In genomic region chr16:35489066-35489718, GRCm38 (mm10) we compare ENCODE assay signal across 10 mouse cellular contexts. TPM values are rescaled to one million over a fixed set of nuclear protein-coding genes. Genes with fewer than 3 reads are reported as not detected.
DNase-seq lines count a peak whose midpoint lies in the region; ATAC-seq and TF ChIP-seq lines count a peak whose summit lies in the region.
"Had no signal": no experiment of that assay in that cellular context is flagged by ENCODE, and none has a peak within 500 bp of the region (broad histone marks: within the 10 kb centered on the region; RNA-seq: fewer than 3 reads in every experiment).

No protein-coding gene starts in this region.

- no peak for DNase-seq in heart, embryonic 10.5 days (ENCODE audit: low spot score)
- no peak for DNase-seq in heart, adult 2 months
- no peak for DNase-seq in left cerebral cortex, adult 2 months (ENCODE audit: extremely low spot score in 1 of 2, low spot score in 2 of 2)
- no peak for DNase-seq in layer of hippocampus, adult 11-12 months (ENCODE audit: low spot score)
- DNase-seq in gastrocnemius, adult 18-20 months (ENCODE audit: low spot score): no peak
- DNase-seq: adrenal gland, postnatal 25 days; gastrocnemius, postnatal 10 days had no signal

- intact Hi-C loops in heart, adult 2 months (cut with DNase I): no loop called here
- intact Hi-C loops in left cerebral cortex, adult 2 months (cut with DNase I): no loop called here

- TF ChIP-seq EP300 in heart, adult 2 months (IDR thresholded peaks at IDR 0.05; ENCODE audit: insufficient read depth, low read depth, low read length): no peak

- H3K9ac ChIP-seq in heart, adult 2 months (ENCODE audit: low read depth, low read length): no peak overlapping the region
- H3K9ac ChIP-seq in intestine, postnatal 0 days (ENCODE audit: low read depth, low read length): no peak overlapping the region
- H3K9ac ChIP-seq in midbrain, embryonic 13.5 days (replicated peaks): no peak overlapping the region

- no peak for TF ChIP-seq POLR2A in heart, adult 2 months (IDR thresholded peaks at IDR 0.05; ENCODE audit: insufficient read depth, low read depth, low read length)
- TF ChIP-seq POLR2A in bone marrow macrophage, adult 2 months (IDR thresholded peaks at IDR 0.05; ENCODE audit: borderline replicate concordance, low read depth, low read length): no peak

- TF ChIP-seq CTCF in heart, adult 2 months (IDR thresholded peaks at IDR 0.05): no peak
- no peak for TF ChIP-seq CTCF in bone marrow macrophage, adult 2 months (IDR thresholded peaks at IDR 0.05; ENCODE audit: low read depth, low read length)
- no peak for TF ChIP-seq CTCF in intestine, postnatal 0 days (IDR thresholded peaks at IDR 0.05; ENCODE audit: low read depth)
- no peak for TF ChIP-seq CTCF in left cerebral cortex, adult 2 months (IDR thresholded peaks at IDR 0.05)

- no peaks in the 10 kb centered on the region for H3K79me2 ChIP-seq in heart, adult 2 months (replicated peaks; ENCODE audit: control insufficient read depth, insufficient read depth, low read length)

- ATAC-seq in intestine, postnatal 0 days: no peak
- no peak for ATAC-seq in midbrain, embryonic 13.5 days

- WGBS in heart, embryonic 10.5 days: 51% methylated on average over 10 of the region's 10 CpGs
- 54% methylated on average over 10 of the region's 10 CpGs for WGBS in heart, adult 2 months
- WGBS in intestine, postnatal 0 days: 30% methylated on average over 10 of the region's 10 CpGs
- 57% methylated on average over 10 of the region's 10 CpGs for WGBS in midbrain, embryonic 13.5 days

- peak overlapping the region; percentile 98 for H3K4me2 ChIP-seq in intestine, postnatal 0 days (replicated peaks; ENCODE audit: low read depth)
- H3K4me2 ChIP-seq in midbrain, embryonic 13.5 days (replicated peaks): peak overlapping the region; percentile 86

- peak overlapping the region; percentile 88 for H3K4me3 ChIP-seq in heart, embryonic 10.5 days
- no peak overlapping the region for H3K4me3 ChIP-seq in heart, adult 2 months
- H3K4me3 ChIP-seq in bone marrow macrophage, adult 2 months (ENCODE audit: insufficient read depth, low read length): peak overlapping the region; percentile 87; the same call in 1 of the 2 replicates
- peak overlapping the region; percentile 73; the same call in 1 of the 2 replicates for H3K4me3 ChIP-seq in intestine, postnatal 0 days (ENCODE audit: low read depth, low read length)
- peak overlapping the region; percentile 62; the same call in 1 of the 2 replicates for H3K4me3 ChIP-seq in midbrain, embryonic 13.5 days (replicated peaks)
- H3K4me3 ChIP-seq in left cerebral cortex, adult 2 months: no peak overlapping the region

- no peaks in the 10 kb centered on the region for H3K27me3 ChIP-seq in heart, embryonic 10.5 days (ENCODE audit: insufficient read depth, poor library complexity, severe bottlenecking)
- H3K27me3 ChIP-seq in heart, adult 2 months (ENCODE audit: control insufficient read depth, insufficient read depth, low read length): no peaks in the 10 kb centered on the region
- 0 out of 2 replicates have a peak, but pooled peaks cover 3% of the 10 kb centered on the region for H3K27me3 ChIP-seq in intestine, postnatal 0 days (replicated peaks; ENCODE audit: control insufficient read depth, insufficient read depth, low read length)
- peaks cover 12% of the 10 kb centered on the region for H3K27me3 ChIP-seq in midbrain, embryonic 13.5 days

- peak overlapping the region; percentile 92; the same call in 1 of the 2 replicates for H3K27ac ChIP-seq in heart, embryonic 10.5 days
- no peak overlapping the region for H3K27ac ChIP-seq in heart, adult 2 months
- no peak overlapping the region for H3K27ac ChIP-seq in bone marrow macrophage, adult 2 months (ENCODE audit: insufficient read depth, low read depth, low read length)
- no peak overlapping the region for H3K27ac ChIP-seq in intestine, postnatal 0 days (ENCODE audit: low read depth, low read length)
- no peak overlapping the region for H3K27ac ChIP-seq in midbrain, embryonic 13.5 days
- no peak overlapping the region for H3K27ac ChIP-seq in left cerebral cortex, adult 2 months

- no peaks in the 10 kb centered on the region for H3K9me3 ChIP-seq in heart, embryonic 10.5 days
- no peaks in the 10 kb centered on the region for H3K9me3 ChIP-seq in intestine, postnatal 0 days (ENCODE audit: control insufficient read depth)
- H3K9me3 ChIP-seq in midbrain, embryonic 13.5 days: no peaks in the 10 kb centered on the region

- peaks cover 41% of the 10 kb centered on the region for H3K4me1 ChIP-seq in heart, embryonic 10.5 days
- no peaks in the 10 kb centered on the region for H3K4me1 ChIP-seq in heart, adult 2 months (ENCODE audit: control insufficient read depth, insufficient read depth, low read length)
- H3K4me1 ChIP-seq in bone marrow macrophage, adult 2 months (ENCODE audit: control insufficient read depth, insufficient read depth, low read length): peaks cover 3% of the 10 kb centered on the region
- H3K4me1 ChIP-seq in intestine, postnatal 0 days (replicated peaks; ENCODE audit: control insufficient read depth, insufficient read depth, low read length): no peaks in the 10 kb centered on the region
- peaks cover 26% of the 10 kb centered on the region for H3K4me1 ChIP-seq in midbrain, embryonic 13.5 days (replicated peaks)

- no peaks in the 10 kb centered on the region for H3K36me3 ChIP-seq in heart, embryonic 10.5 days
- no peaks in the 10 kb centered on the region for H3K36me3 ChIP-seq in heart, adult 2 months (ENCODE audit: control insufficient read depth, insufficient read depth, low read length)
- H3K36me3 ChIP-seq in intestine, postnatal 0 days (ENCODE audit: control insufficient read depth, insufficient read depth): no peaks in the 10 kb centered on the region
- H3K36me3 ChIP-seq in midbrain, embryonic 13.5 days: no peaks in the 10 kb centered on the region

RNA-seq across cellular contexts. Expression of gene Pdia5, which starts 1.5 kb away (rescaled TPM):
- 33.7 and 49.0 TPM in 2 replicates for polyA plus RNA-seq in heart, embryonic 10.5 days (2016; fragmentation: Nextera tagmentation; extraction: Ambion mirVana)
- total RNA-seq in heart, adult 2 months (2021): 1 to 10 TPM; 4.1 to 5.0 TPM
- polyA plus RNA-seq in heart, adult 2 months (2012; rRNA removed): 4.4 and 4.8 TPM in 2 replicates
- 1.7 and 4.4 TPM in 2 replicates for polyA plus RNA-seq in bone marrow macrophage, adult 2 months (2012; ENCODE audit: insufficient read depth, insufficient read length, missing spikeins)
- polyA plus RNA-seq in intestine, postnatal 0 days (2015; fragmentation: Nextera tagmentation; extraction: Ambion mirVana): 19.6 and 24.4 TPM in 2 replicates
- 12.0 and 13.9 TPM in 2 replicates for polyA plus RNA-seq in midbrain, embryonic 13.5 days (2015; fragmentation: Nextera tagmentation; extraction: Ambion mirVana)
- 1 to 10 TPM; 3.4 to 4.6 TPM for total RNA-seq in left cerebral cortex, adult 2 months (2021)
- 1 to 10 TPM; 1.9 to 2.0 TPM for total RNA-seq in gastrocnemius, adult 18-20 months (2021)

RNA-seq across cellular contexts. Expression of gene Sema5b, which starts 51.8 kb away (rescaled TPM):
- polyA plus RNA-seq in heart, embryonic 10.5 days (2016; fragmentation: Nextera tagmentation; extraction: Ambion mirVana): 1.5 and 2.2 TPM in 2 replicates
- 1 to 10 TPM; 1.8 to 3.0 TPM for total RNA-seq in heart, adult 2 months (2021)
- polyA plus RNA-seq in heart, adult 2 months (2012; rRNA removed): 0.23 and 1.5 TPM in 2 replicates
- polyA plus RNA-seq in bone marrow macrophage, adult 2 months (2012; ENCODE audit: insufficient read depth, insufficient read length, missing spikeins): not detected in 2 replicates
- 0.90 and 0.99 TPM in 2 replicates for polyA plus RNA-seq in intestine, postnatal 0 days (2015; fragmentation: Nextera tagmentation; extraction: Ambion mirVana)
- polyA plus RNA-seq in midbrain, embryonic 13.5 days (2015; fragmentation: Nextera tagmentation; extraction: Ambion mirVana): 36.9 and 43.6 TPM in 2 replicates
- 10 to 100 TPM; 13.2 to 17.5 TPM for total RNA-seq in left cerebral cortex, adult 2 months (2021)
- under 1 TPM; 0.23 to 0.24 TPM for total RNA-seq in gastrocnemius, adult 18-20 months (2021)

Comparison
In these comparisons a context has a peak if more than half of its experiments do, and no peak if none do; other contexts are left out.
1. H3K4me3 ChIP-seq: peak in heart, embryonic 10.5 days (single experiment), bone marrow macrophage, adult 2 months (single experiment), intestine, postnatal 0 days (single experiment) and midbrain, embryonic 13.5 days (single experiment); none in heart, adult 2 months (single experiment) and left cerebral cortex, adult 2 months (single experiment).
2. RNA of gene Sema5b, which starts 51.8 kb away (polyA plus RNA-seq): 36.9 to 43.6 TPM in midbrain, embryonic 13.5 days; 1.5 to 2.2 TPM in heart, embryonic 10.5 days, 0.23 to 1.5 TPM in heart, adult 2 months, 0.90 to 0.99 TPM in intestine, postnatal 0 days and not detected in bone marrow macrophage, adult 2 months; every median in the first group is over 10 times any median in the second.